Mouse (Mus musculus) ES-Bruce4 (cell line): Measurements from ENCODE around the gene Limd2.

ENCODE experiments used
- CTCF ChIP-seq: IDR thresholded peaks from one replicate; pipeline ENCODE4 v1.8.1; 2011; ENCODE audit warnings: low read depth, low read length
- EP300 ChIP-seq: IDR thresholded peaks from 2 replicates; pipeline ENCODE4 v1.6.1; 2011; ENCODE audit warnings: low read depth, low read length; ENCODE audit not compliant: insufficient read depth
- POLR2A ChIP-seq: IDR thresholded peaks from one replicate; pipeline ENCODE4 v1.8.1; 2011; ENCODE audit warnings: low read length; ENCODE audit not compliant: insufficient read depth

GRCm38 (mm10) chr11:106129477-106129876 is 31.2 kb downstream of the Limd2 start:
- no peak for TF ChIP-seq CTCF
- no peak for TF ChIP-seq EP300
- no peak for TF ChIP-seq POLR2A
